Mouse (Mus musculus): ENCODE results near the gene Lyg1.

Lyg1 gene

DNA sequence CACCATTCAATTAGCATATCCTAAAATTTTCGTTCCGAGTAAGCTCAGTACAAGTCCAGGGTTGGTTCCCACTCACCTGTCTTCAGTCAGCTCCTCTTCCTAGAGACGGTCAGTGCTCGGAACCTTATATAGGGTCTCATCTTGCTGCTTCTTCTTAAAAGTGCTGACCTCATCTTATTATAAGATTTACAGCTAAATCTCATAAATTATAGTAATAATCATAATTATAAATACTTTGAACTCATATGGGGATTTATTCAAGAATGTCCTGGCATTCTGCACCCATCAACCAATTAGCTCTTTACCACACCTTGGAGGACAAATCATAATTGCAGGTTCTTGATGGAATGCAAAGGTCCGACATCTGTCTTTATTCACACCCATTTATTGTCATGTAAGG, at the start of gene Lyg1:
Lyg1 (minus strand) TSS at position 101 of the 400 bp plus-strand sequence.
- WGBS = 85% methylated on average over 5 of the region's 5 CpGs

DNA sequence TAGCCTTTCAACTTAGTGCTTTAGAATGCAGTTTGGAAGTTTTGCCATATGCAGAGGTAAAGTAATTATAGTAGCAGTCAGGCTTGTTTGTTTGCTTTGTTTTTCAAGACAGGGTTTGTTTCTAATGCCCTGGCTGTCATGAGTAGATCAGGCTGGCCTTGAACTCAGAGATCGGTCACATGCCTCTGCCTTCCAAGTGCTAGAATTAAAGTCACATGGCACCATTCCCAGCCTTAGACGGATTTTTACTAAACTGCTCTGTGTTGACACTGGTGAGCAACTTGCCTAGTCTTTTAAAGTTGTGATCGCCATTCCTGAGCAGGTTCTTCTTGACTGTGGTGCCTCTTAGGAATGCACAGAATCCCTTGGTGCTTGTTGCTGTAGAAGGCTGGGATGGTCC, 49.2 kb upstream of the Lyg1 start:
- WGBS = 44% methylated on average over 3 of the region's 3 CpGs

- WGBS = 83% methylated on average over 3 of the region's 3 CpGs
These were observed 45.5 kb upstream of the Lyg1 start for GRCm38 (mm10) chr1:38003046-38003445.

- WGBS = 89% methylated on average over 9 of the region's 9 CpGs
These were observed 44.4 kb upstream of the Lyg1 start for GRCm38 (mm10) chr1:38001956-38002355.

GRCm38 (mm10) chr1:38000844-38001243, 43.3 kb upstream of the Lyg1 start:
- WGBS = 93% methylated on average over 8 of the region's 8 CpGs

DNA sequence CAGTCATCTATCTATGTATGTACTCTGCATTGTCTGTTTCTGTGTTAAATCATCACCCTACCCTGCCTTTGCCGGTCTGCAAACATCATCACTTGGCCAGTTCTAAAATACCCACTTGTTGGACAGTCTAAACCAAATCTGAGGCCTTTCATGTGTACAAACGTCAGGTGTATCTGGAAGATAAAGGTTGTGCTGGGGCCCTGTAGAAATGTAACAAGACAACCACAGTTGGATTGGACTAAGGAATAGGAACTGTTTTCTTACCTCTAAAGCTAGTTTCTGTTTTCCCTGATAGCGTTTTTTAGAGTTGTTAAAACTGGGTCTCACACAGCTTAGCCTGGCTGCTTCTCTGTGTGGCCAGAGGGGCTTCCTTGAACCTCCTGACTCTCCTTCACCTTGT, 42.0 kb upstream of the Lyg1 start:
- WGBS = 63% methylated on average over 3 of the region's 3 CpGs

- 4% methylated on average over 42 of the region's 47 CpGs for WGBS
These were observed 41.0 kb upstream of the Lyg1 start for GRCm38 (mm10) chr1:37998371-37999199.

GRCm38 (mm10) chr1:37997867-37998266, 40.3 kb upstream of the Lyg1 start, which contains the start of the genes Txndc9 and Eif5b:
Gene Txndc9, minus strand, starts transcription at chr1:37997893.
Gene Eif5b, plus strand, starts transcription at chr1:37998010.
- WGBS = under 1% methylated on average over 50 of the region's 50 CpGs

DNA sequence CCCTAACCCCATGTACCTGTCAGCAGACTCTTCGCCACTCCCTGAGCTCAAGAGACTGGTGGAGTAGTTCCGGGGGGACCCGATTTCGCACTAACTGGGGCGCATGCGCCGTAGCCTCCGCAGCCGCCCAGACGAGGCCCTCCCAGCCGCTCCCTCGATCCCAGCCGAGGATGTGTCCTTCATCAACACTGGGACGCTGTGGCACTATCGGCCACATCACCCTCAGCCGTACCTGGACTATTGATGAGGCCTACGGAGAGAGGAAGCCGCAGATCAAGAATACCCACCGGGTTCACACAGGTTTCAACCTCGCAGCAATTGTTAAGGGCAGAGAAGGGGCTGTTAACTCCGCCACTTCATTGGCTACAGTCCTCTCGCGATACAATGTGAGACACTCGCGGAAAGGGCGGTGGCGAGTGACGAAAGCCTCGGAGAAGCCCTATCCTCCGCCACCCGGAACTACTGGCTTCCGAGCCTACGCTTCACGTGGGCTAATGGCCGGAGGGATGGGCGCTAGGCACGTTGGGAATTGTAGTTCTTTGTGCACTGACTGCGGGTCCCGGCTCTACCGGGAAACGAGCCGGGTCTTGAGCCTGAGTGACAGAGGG, 39.4 kb upstream of the Lyg1 start:
- WGBS = 1% methylated on average over 42 of the region's 42 CpGs

- WGBS = 38% methylated on average over 3 of the region's 3 CpGs
These were observed 38.7 kb upstream of the Lyg1 start for GRCm38 (mm10) chr1:37996226-37996625.

- WGBS = 89% methylated on average over 5 of the region's 5 CpGs
These were observed 30.3 kb upstream of the Lyg1 start for GRCm38 (mm10) chr1:37987856-37988255.

- 80% methylated on average over 9 of the region's 9 CpGs for WGBS
These were observed 28.3 kb upstream of the Lyg1 start for GRCm38 (mm10) chr1:37985764-37986323.

DNA sequence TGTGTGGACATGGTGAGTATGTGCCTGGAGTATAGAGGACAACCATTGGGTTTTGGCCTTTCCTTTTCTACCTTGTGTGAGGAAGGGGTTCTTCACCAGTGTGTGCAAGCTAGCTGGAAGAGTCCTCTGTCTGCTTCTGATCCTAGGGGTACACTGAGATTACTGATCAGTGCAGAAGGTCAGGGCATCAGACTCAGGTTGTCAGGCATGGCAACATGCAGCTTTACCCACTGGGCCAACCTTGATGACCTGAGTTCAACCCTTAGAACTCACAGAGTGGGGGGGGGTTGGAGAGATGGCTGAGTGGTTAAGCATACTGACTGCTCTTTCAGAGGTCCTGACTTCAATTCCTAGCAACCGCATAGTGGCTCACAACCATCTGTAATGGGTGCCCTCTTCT, 26.8 kb upstream of the Lyg1 start:
- WGBS = 72% methylated on average over 1 of the region's 1 CpGs

- WGBS = 80% methylated on average over 7 of the region's 7 CpGs
These were observed 19.7 kb upstream of the Lyg1 start for GRCm38 (mm10) chr1:37977303-37977702.

GRCm38 (mm10) chr1:37976666-37977065, 19.1 kb upstream of the Lyg1 start:
- 80% methylated on average over 9 of the region's 9 CpGs for WGBS

DNA sequence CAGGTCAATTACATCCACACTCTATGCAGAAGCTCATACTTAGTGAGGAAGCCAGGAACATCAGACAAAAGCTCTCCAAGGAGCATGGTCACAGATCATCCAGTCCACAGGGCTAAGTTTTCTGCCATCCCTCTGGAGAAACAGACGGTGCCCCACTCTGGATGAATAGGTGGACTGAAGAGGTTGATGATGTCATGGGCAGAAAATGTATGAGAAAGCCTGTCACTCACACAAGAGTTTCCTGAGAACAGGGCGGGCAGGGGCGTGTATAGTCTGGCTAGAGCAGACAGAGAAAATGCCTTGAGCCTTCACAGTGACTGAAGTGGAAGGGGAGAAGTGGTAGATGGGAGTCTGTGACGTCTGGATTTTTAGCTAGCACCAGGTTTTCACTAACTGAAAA, 14.0 kb upstream of the Lyg1 start:
- 59% methylated on average over 4 of the region's 4 CpGs for WGBS

- WGBS = 88% methylated on average over 6 of the region's 6 CpGs
These were observed 11.2 kb upstream of the Lyg1 start for GRCm38 (mm10) chr1:37968746-37969145.

DNA sequence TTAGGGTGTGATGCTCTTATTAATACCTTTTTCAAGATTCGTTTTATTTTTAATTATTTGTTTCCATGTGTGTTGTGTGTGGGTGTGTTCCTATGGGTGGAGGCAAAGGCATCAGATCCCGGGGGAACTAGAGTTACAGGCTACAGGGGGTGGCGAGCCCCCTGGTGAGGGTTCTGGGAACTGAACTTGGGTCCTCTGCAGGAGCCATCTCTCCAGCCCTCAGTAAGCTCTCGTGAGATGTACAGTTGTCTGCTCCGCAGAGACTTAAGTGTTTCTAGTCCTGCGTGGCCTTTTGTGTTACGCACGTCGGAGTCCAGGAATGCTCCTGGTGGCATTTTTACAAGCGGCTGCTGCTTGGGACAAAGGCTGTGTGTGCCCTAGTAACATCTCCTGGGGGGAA, 8.0 kb upstream of the Lyg1 start:
- 75% methylated on average over 10 of the region's 10 CpGs for WGBS

GRCm38 (mm10) chr1:37959486-37959885, 1.9 kb upstream of the Lyg1 start:
- WGBS = 46% methylated on average over 5 of the region's 5 CpGs

- 78% methylated on average over 2 of the region's 2 CpGs for WGBS
These were observed 957 bp upstream of the Lyg1 start for GRCm38 (mm10) chr1:37958516-37958915.

- 26% methylated on average over 3 of the region's 3 CpGs for WGBS
These were observed 698 bp downstream of the Lyg1 start for GRCm38 (mm10) chr1:37956690-37957431.

- WGBS = 90% methylated on average over 2 of the region's 2 CpGs
These were observed 2.3 kb downstream of the Lyg1 start for GRCm38 (mm10) chr1:37955251-37955650.

All from cerebral cortex, adult 2 months (tissue).